Mouse (Mus musculus): Measurements from ENCODE around the gene Cdh13. TPM values are rescaled to one million over a fixed set of nuclear protein-coding genes. Genes with fewer than 3 reads are reported as not detected.
A peak's percentile ranks its signal among the peaks of the same experiment; 100 is the strongest.

The Cdh13 gene
- polyA plus RNA-seq, 1 experiment: 44.3 TPM

- DNase-seq: no peak
- Histone ChIP-seq H3K4me3 (replicated peaks; ENCODE audit: extremely low read depth, low read depth, low read length) (no peak overlapping the region), H3K4me1 (ENCODE audit: control insufficient read depth, insufficient read depth, low read length) (no peaks in the 10 kb centered on the region)
- 70% methylated on average over 9 of the region's 9 CpGs for WGBS
- no peak for TF ChIP-seq CTCF (IDR thresholded peaks at IDR 0.05; ENCODE audit: insufficient read depth, low read length)
- TF ChIP-seq POLR2A (IDR thresholded peaks at IDR 0.05; ENCODE audit: borderline replicate concordance, extremely low read depth, low read depth, low read length): no peak
Observed at GRCm38 (mm10) chr8:118274243-118274642, 9.3 kb upstream of the Cdh13 start.

GRCm38 (mm10) chr8:118274688-118275087 lies 8.8 kb upstream of the Cdh13 start:
- WGBS: 9% methylated on average over 4 of the region's 4 CpGs
- no peak overlapping the region for H3K4me3 ChIP-seq (replicated peaks; ENCODE audit: extremely low read depth, low read depth, low read length)
- no peaks in the 10 kb centered on the region for H3K4me1 ChIP-seq (ENCODE audit: control insufficient read depth, insufficient read depth, low read length)
- DNase-seq: peak; percentile 57
- TF ChIP-seq CTCF (IDR thresholded peaks at IDR 0.05; ENCODE audit: insufficient read depth, low read length) (peak; percentile 91), POLR2A (IDR thresholded peaks at IDR 0.05; ENCODE audit: borderline replicate concordance, extremely low read depth, low read depth, low read length) (no peak)

GRCm38 (mm10) chr8:118284112-118285029 lies 838 bp downstream of the Cdh13 start:
- 3% methylated on average over 44 of the region's 46 CpGs for WGBS
- H3K4me3 ChIP-seq (replicated peaks; ENCODE audit: extremely low read depth, low read depth, low read length): peak overlapping the region; percentile 6
- no peaks in the 10 kb centered on the region; the same call in 1 of the 2 replicates for H3K4me1 ChIP-seq (ENCODE audit: control insufficient read depth, insufficient read depth, low read length)
- TF ChIP-seq CTCF (IDR thresholded peaks at IDR 0.05; ENCODE audit: insufficient read depth, low read length) (no peak), POLR2A (IDR thresholded peaks at IDR 0.05; ENCODE audit: borderline replicate concordance, extremely low read depth, low read depth, low read length) (no peak)
- DNase-seq: peak; percentile 17

- 35% methylated on average over 10 of the region's 10 CpGs for WGBS
- no peak overlapping the region for H3K4me3 ChIP-seq (replicated peaks; ENCODE audit: extremely low read depth, low read depth, low read length)
- peaks cover 2% of the 10 kb centered on the region; the same call in 1 of the 2 replicates for H3K4me1 ChIP-seq (ENCODE audit: control insufficient read depth, insufficient read depth, low read length)
- DNase-seq: no peak
- TF ChIP-seq CTCF (IDR thresholded peaks at IDR 0.05; ENCODE audit: insufficient read depth, low read length) (no peak), POLR2A (IDR thresholded peaks at IDR 0.05; ENCODE audit: borderline replicate concordance, extremely low read depth, low read depth, low read length) (no peak)
Observed at GRCm38 (mm10) chr8:118285596-118286281, 2.2 kb downstream of the Cdh13 start.

GRCm38 (mm10) chr8:118286282-118287180 lies 3.0 kb downstream of the Cdh13 start:
- WGBS: 17% methylated on average over 10 of the region's 10 CpGs
- no peak overlapping the region for H3K4me3 ChIP-seq (replicated peaks; ENCODE audit: extremely low read depth, low read depth, low read length)
- H3K4me1 ChIP-seq (ENCODE audit: control insufficient read depth, insufficient read depth, low read length): peaks cover 2% of the 10 kb centered on the region; the same call in 1 of the 2 replicates
- TF ChIP-seq POLR2A (IDR thresholded peaks at IDR 0.05; ENCODE audit: borderline replicate concordance, extremely low read depth, low read depth, low read length) (no peak), CTCF (IDR thresholded peaks at IDR 0.05; ENCODE audit: insufficient read depth, low read length) (no peak)
- DNase-seq: peak; percentile 30

GRCm38 (mm10) chr8:118287496-118287895 lies 4.0 kb downstream of the Cdh13 start:
- TF ChIP-seq POLR2A (IDR thresholded peaks at IDR 0.05; ENCODE audit: borderline replicate concordance, extremely low read depth, low read depth, low read length) (no peak), CTCF (IDR thresholded peaks at IDR 0.05; ENCODE audit: insufficient read depth, low read length) (no peak)
- Histone ChIP-seq H3K4me3 (replicated peaks; ENCODE audit: extremely low read depth, low read depth, low read length) (no peak overlapping the region), H3K4me1 (ENCODE audit: control insufficient read depth, insufficient read depth, low read length) (peaks cover 2% of the 10 kb centered on the region; the same call in 1 of the 2 replicates)
- 36% methylated on average over 9 of the region's 9 CpGs for WGBS
- DNase-seq: no peak

GRCm38 (mm10) chr8:118288259-118288952 lies 4.9 kb downstream of the Cdh13 start:
- TF ChIP-seq CTCF (IDR thresholded peaks at IDR 0.05; ENCODE audit: insufficient read depth, low read length) (no peak), POLR2A (IDR thresholded peaks at IDR 0.05; ENCODE audit: borderline replicate concordance, extremely low read depth, low read depth, low read length) (no peak)
- 65% methylated on average over 8 of the region's 8 CpGs for WGBS
- Histone ChIP-seq H3K4me3 (replicated peaks; ENCODE audit: extremely low read depth, low read depth, low read length) (no peak overlapping the region), H3K4me1 (ENCODE audit: control insufficient read depth, insufficient read depth, low read length) (peaks cover 2% of the 10 kb centered on the region; the same call in 1 of the 2 replicates)
- DNase-seq: no peak

GRCm38 (mm10) chr8:118289091-118289490 lies 5.6 kb downstream of the Cdh13 start:
- H3K4me3 ChIP-seq (replicated peaks; ENCODE audit: extremely low read depth, low read depth, low read length): no peak overlapping the region
- peaks cover 2% of the 10 kb centered on the region; the same call in 1 of the 2 replicates for H3K4me1 ChIP-seq (ENCODE audit: control insufficient read depth, insufficient read depth, low read length)
- WGBS: 80% methylated on average over 4 of the region's 4 CpGs
- no peak for DNase-seq
- TF ChIP-seq CTCF (IDR thresholded peaks at IDR 0.05; ENCODE audit: insufficient read depth, low read length): no peak
- TF ChIP-seq POLR2A (IDR thresholded peaks at IDR 0.05; ENCODE audit: borderline replicate concordance, extremely low read depth, low read depth, low read length): no peak
